Mouse (Mus musculus) frontal cortex, postnatal 25 days (tissue): ENCODE results near the gene Bloc1s2.

Experiments
- DNase-seq, 2 experiments: peaks; one replicate each; pipeline ENCODE4 v3.0.0; 2022; ENCODE audit warnings: low spot score in 2 of 2

Bloc1s2 gene

DNA sequence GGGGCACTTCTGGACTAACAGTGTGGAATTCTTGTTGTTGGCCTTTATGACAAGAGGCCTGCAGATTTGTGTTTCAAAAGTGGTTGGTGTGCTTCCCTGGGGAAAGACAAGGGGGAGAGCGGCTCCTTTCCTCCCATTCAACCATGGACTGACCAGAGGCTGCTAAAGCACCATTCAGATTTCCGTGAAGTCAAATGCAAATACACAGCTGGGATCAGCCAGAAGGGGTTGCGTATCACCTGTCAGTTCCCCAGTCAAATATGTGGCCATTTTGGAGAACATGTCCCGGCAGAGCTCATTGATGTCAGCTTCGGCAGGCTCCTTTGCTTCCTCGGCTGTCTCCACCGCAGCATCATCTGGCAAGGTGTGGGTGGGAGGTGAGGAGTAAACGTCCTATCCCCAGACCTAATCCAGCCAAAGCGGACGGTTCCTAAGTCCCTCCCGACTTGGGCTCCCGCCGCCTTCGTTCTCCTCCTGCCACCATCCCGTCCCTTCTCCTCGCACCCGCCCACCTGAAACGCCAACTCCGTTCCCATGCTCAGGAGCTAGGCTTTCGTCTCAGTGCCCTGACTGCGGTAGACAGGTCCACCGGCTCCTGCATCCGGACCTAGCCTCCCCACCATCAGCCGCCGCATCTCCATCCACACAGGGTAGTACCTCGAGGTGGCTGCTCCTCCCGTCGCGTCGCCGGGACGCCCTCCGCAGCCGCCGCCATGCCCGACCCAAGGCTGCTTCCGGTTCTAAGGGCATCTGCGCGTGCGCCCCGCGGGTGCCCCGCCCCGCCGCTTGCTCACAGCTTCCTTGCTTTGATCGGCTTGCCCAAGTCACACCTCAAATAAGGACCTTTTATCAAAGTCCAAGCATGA is at the start of gene Bloc1s2:
Gene Bloc1s2 (minus strand): TSS at position 745 of the 866 bp plus-strand sequence.
- peak; percentile 80 to 83 for DNase-seq

DNA sequence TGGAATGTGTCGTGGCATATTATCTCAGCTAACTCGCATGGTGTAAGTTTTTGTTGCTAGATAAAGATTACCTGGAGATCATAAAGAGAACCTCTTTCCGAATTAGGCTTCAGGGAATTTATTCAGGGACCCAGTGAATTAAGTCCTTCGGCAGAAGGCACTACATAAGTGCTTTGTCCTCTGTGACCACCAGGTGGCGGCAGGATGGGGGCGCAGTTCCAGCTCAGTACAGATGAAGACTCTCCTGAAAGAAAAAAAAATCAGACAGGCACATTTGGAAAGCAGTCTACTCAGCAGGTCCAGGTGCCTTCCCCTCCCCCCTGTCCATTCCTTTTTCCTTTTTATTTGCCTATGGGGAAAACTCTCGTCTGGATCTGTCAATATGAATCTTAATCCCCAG is 48.9 kb upstream of the Bloc1s2 start:
- DNase-seq = peak; percentile 57 to 66

DNA sequence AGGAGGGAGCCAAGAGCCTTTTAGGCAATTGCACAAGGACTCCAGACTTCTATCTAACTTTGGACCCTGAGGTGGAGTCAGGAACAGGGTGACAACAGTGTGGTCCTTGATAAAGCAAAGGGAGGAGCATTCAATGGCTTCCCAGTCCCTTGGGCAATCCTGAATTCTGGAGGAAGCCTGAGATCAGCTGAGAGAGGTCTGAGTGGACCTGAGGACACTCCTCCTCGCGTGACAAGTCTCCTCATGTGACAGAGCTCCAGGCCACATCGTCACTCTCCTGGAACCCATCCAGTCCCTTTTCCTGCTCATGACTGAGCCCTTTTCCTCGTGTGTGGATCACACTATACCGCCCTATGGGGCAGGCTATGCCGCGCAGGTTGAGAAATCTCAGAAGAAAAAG is 47.7 kb upstream of the Bloc1s2 start:
- no peak for DNase-seq

DNA sequence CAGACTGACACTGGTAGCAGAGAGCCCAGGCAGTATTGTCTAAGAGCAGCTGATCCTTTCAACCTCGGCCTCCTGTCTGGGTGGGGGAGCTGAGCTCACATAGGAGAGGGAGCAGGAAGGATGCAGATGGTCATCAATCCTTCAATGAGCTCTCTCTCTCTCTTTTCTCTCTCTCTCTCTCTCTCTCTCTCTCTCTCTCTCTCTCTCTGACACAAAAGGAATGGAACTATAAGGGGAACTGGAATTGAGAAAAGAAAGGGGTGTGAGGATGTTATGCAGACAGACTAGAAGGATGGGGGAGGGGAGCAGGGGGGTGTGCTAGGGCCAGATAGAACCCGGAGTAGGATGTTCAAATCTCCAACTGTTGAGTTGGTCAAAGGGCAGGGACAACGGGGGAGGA is 46.1 kb upstream of the Bloc1s2 start, which contains the start of gene Pkd2l1:
Gene Pkd2l1 (minus strand): TSS at position 101 of the 400 bp plus-strand sequence.
- DNase-seq = no peak

DNA sequence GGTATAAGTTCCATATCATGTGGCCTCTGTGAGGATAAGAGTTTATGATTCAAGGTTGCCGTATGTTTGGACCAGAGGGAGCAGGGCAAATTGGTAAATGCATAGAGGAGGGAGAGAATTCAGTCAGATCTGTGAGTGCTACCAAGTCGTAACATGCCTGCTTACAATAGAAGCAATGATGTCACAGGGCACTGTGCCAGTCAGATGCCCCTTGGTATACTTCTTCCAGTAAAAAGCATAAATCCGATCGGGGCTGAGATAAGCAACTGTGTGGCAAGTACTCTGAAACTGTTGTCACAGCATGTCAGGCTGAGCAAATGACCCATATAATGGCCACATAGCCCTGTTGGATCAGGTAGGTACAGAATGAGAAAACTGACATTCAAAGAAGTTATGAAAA is 42.8 kb upstream of the Bloc1s2 start:
- no peak for DNase-seq

DNA sequence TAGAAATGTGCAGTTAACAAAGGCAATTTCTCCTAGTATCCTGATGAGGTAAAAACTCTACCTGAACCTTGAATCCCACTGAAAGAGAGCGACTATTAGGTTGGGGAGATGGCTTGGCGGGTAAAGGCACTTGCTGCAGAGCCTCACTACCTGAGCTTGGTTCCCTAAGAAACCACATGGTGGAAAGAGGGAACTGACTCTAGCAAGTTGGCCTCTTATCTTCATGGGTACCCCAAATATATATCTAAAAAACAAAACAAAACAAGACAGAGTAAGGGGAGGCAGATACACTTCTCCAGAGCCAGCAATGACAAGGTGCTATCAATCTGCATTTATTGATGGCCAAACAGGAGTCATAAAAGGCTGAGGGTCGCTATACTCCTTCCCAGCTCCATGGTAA is 37.7 kb upstream of the Bloc1s2 start:
- no peak for DNase-seq

DNA sequence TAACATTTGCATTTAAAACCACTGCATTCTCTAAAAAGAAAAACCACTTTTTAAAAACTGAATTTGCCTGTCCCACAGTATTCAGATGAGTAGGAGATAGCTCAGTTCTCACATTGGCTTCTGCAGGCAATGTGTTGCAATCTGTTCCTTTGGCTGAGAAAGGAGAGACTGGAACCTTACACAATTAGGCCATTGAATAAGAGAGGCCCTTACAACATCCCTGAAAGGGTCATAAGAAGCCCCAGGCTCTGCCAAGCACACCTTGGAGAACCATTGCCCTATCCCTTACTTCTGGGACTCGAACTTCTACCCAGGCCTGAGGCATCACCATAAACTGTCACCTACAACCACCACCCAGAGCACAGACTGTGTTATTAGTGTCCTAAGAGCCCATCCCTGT is 34.3 kb upstream of the Bloc1s2 start:
- DNase-seq = no peak

DNA sequence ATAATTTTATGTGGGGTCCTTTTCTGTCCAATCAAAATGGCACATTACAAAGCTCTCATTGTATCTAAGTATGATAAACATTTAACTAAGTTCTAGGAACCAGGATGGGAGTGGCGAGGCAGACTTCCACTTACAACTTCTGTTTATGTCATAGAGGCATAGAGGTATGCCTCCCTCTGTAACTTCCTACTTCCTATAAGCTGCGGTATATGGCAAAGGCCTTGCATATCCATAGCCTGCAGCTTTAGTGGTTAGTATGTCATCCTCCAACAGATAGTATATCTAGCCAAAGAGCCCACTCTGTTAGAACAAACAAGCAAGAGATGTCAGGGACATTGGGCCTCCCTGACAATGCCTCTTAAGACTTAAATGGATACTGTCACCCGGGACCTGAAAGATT is 30.5 kb upstream of the Bloc1s2 start:
- DNase-seq = no peak

DNA sequence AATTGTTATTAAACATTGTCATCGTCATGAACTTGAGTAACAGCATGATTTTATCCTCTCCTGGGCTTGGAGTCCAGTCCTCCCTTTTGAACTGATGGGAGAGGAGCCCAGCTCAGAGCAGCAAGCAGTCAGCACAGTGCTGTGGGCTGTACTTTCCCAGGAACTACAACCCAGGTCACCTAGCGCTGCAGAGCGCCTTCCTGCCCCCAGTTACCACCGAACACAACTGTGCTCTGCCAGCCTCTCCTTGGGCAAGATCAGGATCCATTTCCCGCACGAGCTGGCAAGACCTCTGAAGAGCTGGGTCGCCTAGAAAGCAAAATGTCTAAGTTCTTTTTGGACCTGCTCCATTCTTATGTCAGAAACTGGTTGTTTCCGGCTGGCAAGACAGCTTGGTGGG is 28.6 kb upstream of the Bloc1s2 start:
- DNase-seq = no peak

DNA sequence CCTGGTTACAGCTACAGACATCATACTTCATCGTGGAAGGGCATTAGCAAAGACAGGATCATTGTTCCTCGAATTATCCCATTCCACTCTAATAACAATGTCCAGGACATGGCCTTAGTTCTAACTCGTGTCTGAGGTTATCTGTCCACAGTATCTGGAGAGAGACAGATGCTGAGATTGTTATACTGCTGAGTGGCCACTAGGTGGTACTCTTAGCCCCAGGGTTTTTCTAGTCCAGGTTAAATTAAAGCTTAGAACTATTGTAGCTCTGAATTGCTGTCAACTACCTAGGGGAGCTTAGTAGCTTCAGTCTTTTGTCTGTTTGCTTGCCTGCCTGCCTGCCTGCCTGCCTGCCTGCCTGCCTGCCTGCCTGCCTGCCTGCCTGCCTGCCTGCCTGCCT is 15.3 kb upstream of the Bloc1s2 start:
- DNase-seq = no peak

DNA sequence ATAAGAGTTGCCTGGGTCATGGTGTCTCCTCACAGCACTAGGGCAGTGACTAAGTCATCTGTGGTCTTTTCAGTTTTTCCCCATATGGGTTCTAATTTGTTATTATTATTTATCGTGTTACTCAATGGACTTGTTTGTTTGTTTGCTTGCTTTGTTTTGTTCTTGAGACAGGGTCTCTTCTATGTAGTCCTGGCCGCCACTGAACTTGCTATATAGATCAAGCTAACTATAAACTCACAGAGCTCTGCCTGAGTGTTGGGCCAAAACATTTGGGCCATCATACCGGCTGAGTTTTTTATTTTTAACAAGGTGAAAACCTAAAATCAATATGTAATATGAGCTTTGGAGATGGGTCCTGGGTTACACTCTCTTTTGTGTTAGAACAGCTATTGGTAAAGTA is 13.1 kb upstream of the Bloc1s2 start:
- no peak for DNase-seq

DNA sequence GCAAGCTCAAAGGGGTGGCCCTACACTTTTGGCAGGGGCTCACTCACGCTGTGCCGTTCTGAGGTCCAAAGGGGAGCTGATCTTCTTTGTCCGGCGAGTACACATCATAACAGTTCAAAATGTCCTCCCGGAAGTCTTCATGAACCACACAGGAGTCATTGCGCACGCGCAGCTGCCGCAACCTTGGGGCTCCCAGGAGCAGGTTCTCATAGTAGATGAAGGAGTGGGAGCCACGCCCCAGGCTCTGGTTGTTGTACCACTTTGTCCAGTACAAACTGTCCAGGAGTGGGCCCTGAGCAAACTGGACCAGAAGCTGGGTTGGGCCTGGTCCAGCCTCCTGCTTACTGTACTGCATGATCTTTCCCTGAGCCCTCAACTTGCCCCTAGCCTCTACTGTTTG is 10.8 kb upstream of the Bloc1s2 start:
- DNase-seq = no peak

DNA sequence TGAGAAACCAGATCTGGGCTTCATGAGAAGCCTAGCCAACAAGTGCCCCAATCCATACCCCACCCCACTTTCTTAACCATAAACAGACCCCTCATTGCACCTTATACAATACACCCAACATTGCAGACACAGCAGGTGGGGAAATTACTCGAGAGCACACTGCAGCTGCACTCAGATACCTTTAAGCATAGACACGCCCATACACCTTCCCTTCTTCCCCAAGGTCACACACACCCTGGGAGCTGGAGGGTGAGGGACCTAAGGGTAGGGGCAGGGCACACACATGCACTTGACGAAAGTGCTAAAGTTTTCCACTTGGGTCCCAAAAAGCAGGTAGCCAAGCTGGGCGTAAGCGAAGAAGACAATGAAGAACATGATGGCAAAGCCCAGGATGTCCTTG is 7.5 kb upstream of the Bloc1s2 start:
- DNase-seq = no peak

DNA sequence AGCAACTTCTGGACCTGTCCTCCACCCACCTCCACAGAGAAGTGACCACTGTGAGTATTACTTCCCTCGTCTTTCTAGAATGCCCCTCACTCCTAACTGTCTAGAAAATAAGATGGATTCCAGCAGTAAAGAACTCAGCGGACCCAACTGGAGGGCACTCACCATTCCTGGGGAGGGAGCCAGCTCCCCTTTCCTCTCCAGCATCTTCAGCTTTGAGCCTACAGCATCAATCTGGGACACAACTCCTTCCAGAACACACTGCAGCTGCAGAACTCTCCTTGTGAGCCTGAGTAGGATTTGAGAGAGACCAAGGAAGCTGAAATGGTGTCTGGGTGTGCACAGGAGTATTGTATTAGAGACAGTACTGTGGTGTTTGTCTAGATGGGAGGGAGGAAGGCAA is 2.7 kb upstream of the Bloc1s2 start:
- DNase-seq = no peak

DNA sequence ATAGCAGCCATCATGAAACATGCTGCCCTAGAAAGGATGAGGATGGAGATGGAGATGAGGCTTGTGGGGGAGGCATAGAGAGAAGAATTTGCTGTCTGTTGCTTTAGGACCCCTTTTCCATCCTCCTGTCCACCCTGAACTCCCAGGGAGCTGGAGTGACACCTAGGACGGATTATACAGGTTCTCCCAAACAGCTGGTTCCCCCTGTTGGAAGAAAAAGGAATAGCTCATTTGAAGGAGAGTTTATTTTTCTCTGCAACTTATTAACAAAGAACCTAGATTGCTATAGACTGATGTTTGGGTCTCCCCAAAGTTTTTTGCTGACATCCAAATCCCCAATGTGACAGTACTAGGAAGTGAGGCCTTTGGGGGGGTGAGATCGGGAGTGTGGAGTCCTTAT is 2.1 kb upstream of the Bloc1s2 start:
- no peak for DNase-seq

DNA sequence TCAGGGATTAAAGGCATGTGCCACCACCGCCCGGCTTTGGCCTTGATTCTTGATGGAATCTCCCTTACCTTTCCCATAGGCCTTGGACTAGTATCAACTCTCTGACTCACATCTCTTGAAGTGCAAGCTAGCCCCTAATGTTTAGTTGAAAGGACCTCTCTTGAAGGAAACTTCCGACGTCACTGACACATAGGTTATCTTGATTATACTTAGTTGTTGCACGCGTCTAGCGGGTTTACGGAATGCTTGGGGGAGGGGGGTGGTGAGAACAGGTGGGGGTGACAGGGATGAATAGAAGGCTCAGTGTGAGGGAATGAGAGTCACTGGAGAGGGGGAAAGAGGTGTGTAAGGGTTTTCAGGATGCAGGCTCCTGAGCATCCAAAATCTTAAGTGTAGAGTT is 705 bp upstream of the Bloc1s2 start:
- no peak for DNase-seq

DNA sequence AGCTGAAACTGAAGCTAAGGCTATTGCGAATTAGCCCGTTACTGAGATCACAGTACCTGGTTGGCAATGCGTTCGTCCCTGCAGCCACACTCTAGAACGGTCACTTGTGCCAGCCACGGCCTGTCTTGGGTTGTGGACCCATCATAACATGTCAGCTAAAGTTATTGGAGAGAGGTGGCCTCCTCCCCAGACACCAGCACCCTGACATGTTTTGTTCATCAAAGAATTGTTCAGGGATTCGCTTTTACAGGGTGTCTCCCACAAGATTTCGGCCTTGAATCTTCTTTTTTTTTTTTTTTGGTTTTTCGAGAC is 278 bp upstream of the Bloc1s2 start:
- DNase-seq = no peak

DNA sequence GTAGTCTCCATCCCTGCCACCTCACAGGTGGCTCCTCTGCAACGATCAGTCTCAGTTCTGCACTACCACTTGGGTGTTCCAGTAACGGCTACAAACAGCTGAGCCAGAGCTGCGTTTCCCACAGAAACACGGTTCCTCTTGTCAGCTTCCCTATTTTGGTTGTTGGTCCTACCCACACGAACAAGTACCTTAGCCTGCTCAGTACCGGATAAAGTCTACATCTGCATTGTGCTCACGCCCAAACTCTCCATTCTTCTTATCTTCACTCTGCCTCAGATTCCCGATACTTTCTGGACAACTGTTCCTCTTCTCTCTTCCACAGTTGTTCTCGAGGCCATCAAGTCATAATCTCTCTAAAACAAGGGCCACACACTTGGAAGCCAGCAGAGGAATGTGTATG is 1.9 kb downstream of the Bloc1s2 start:
- no peak for DNase-seq

DNA sequence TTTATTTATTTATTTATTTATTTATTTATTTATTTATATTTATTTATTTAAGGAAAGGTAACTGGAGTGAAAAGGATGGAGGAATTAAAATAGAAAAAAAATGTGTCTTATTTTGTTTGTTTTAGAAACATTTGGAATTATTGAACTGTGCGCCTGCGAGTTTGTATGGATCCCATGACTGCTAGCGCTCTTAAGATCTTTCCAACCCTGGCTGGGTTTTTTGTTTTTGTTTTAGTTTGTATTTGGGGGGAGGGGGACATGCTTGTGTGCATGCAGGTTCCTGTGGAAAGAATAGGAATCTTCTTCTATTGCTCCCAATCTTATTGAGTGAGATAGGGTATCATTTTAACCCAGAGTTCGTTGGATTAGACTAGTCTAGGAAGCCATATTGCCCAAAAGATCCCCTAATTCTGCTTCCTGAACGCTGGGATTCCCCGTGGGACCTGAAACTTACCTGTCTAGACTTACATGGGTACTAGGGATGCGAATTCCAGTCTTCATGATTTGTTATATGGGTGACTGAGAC is 10.2 kb downstream of the Bloc1s2 start:
- no peak for DNase-seq

DNA sequence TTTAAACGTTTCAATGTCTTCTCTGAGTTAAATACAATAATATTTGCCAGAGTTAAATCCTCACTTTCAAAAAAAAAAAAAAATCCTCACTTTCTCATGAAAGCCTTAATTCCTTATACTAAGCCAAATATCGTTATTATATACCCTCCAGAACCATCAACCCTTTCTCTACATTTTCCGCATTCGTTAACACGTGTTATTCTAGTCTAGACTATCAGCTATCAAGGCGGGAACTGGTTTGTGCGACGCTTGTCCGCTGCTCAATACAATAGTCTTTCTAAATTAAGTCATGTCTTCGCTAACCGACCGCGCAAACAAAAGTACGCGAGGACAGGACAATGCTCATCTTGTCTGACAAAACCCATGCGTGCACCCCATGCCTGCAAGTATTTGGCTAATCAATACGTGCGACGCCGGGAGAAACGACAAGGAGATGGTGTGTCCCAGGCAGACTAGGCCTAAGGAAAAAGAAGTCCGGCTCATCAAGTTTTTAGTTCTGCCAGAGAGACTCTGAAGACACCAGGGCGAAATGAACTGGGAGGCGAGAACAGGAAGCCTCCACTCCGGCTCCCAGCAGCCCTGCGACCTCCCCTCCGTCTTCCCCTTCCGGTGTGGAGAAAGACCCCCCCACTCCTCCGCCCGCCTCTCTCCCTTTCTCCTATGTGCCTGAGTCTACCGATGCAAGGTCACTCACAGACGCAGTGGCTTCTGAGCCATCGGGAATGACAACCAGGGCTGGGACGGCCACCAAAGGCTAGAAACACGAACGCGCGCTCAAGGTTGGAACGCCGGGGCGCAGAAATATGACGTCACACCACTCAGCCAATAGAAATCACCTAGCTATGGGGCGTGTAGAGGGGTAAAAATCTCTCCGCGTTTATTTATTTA is 10.9 kb downstream of the Bloc1s2 start, which contains the start of gene Cwf19l1:
Gene Cwf19l1 (minus strand): TSS at position 805 of the 888 bp plus-strand sequence.
- DNase-seq = peak; percentile 78 to 82

DNA sequence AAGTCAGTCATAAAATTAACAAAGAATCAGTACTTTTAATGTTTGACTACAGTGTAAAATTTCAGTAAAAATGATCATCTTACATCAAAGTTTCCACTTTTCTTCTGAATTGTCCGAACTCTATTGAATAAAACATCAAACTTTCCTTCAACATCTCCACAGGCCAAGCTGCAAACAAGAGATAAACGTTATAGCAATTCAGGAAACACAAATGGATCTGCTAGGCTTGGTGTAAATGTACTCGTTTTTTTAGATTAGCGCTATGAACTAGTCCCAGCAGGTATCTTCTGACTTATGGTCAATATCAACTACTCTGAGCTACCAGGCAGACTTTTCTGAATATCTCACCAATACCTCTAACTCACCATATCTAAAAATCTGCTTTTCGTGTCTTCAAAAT is 13.3 kb downstream of the Bloc1s2 start:
- DNase-seq = no peak

DNA sequence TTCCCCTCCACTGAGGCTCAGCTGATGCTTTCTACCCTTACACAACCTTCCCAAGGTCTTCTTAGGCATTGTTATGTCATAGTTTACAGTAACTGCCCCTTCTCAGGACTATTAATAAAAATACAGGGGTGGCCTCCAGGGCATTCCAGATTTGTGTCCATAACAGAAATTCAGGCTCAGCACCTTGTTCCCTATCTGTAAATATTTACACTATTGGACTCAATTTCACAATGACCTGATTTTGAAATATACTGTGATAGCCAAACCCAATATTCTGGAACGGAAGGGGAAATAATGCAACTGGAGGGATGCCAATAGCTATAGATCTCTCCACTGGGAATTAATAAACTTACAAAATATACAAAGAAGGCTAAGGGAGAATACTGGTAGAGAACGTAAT is 17.7 kb downstream of the Bloc1s2 start:
- no peak for DNase-seq
